Mouse (Mus musculus): ENCODE measurements around the gene Igf1. TPM values are rescaled to one million over a fixed set of nuclear protein-coding genes. Genes with fewer than 3 reads are reported as not detected.

Gene Igf1
- polyA plus RNA-seq, 1 experiment = 0.48 TPM

GRCm38 (mm10) chr10:87865712-87866111, 7.6 kb downstream of the Igf1 start:
- Histone ChIP-seq H3K27me3 (ENCODE audit: control insufficient read depth, insufficient read depth, insufficient read length) (no peaks in the 10 kb centered on the region), H3K4me3 (no peak overlapping the region), H3K79me2 (ENCODE audit: control insufficient read depth, insufficient read depth) (no peaks in the 10 kb centered on the region), H3K36me3 (ENCODE audit: control insufficient read depth, insufficient read depth) (no peaks in the 10 kb centered on the region), H3K4me2 (ENCODE audit: low read depth) (no peak overlapping the region), H3ac (ENCODE audit: control insufficient read depth, insufficient read length) (no peak overlapping the region)
- TF ChIP-seq TCF3 (IDR thresholded peaks at IDR 0.05; ENCODE audit: insufficient read length, low read depth) (no peak), MYOG (IDR thresholded peaks at IDR 0.05; ENCODE audit: control insufficient read depth in 1 of 3, insufficient read depth in 1 of 3, insufficient read length in 2 of 3, low read depth in 2 of 3) (no peak), POLR2AphosphoS2 (IDR thresholded peaks at IDR 0.05; ENCODE audit: insufficient read length, low read depth) (no peak), USF1 (IDR thresholded peaks at IDR 0.05; ENCODE audit: low read depth) (no peak), POLR2A (IDR thresholded peaks at IDR 0.05; ENCODE audit: insufficient read length, low read depth) (no peak), E2F4 (IDR thresholded peaks at IDR 0.05; ENCODE audit: insufficient read depth) (no peak), SRF (IDR thresholded peaks at IDR 0.05; ENCODE audit: control insufficient read depth, insufficient read length, low read depth) (no peak)

GRCm38 (mm10) chr10:87866448-87866847, 8.4 kb downstream of the Igf1 start:
- Histone ChIP-seq H3K4me2 (ENCODE audit: low read depth) (no peak overlapping the region), H3K4me3 (no peak overlapping the region), H3ac (ENCODE audit: control insufficient read depth, insufficient read length) (no peak overlapping the region), H3K79me2 (ENCODE audit: control insufficient read depth, insufficient read depth) (no peaks in the 10 kb centered on the region), H3K36me3 (ENCODE audit: control insufficient read depth, insufficient read depth) (no peaks in the 10 kb centered on the region), H3K27me3 (ENCODE audit: control insufficient read depth, insufficient read depth, insufficient read length) (no peaks in the 10 kb centered on the region)
- TF ChIP-seq MYOG (IDR thresholded peaks at IDR 0.05; ENCODE audit: control insufficient read depth in 1 of 3, insufficient read depth in 1 of 3, insufficient read length in 2 of 3, low read depth in 2 of 3) (no peak), USF1 (IDR thresholded peaks at IDR 0.05; ENCODE audit: low read depth) (no peak), CEBPB (IDR thresholded peaks at IDR 0.05; ENCODE audit: insufficient read depth, poor library complexity, severe bottlenecking) (no peak)

GRCm38 (mm10) chr10:87867217-87867616, 9.2 kb downstream of the Igf1 start:
- no peaks in the 10 kb centered on the region for H3K36me3 ChIP-seq (ENCODE audit: control insufficient read depth, insufficient read depth)
- H3K4me2 ChIP-seq (ENCODE audit: low read depth) = no peak overlapping the region
- H3K79me2 ChIP-seq (ENCODE audit: control insufficient read depth, insufficient read depth) = no peaks in the 10 kb centered on the region
- TF ChIP-seq REST (IDR thresholded peaks at IDR 0.05; ENCODE audit: insufficient read depth, insufficient read length) = no peak
- no peak for TF ChIP-seq USF1 (IDR thresholded peaks at IDR 0.05; ENCODE audit: low read depth)
- no peak for TF ChIP-seq TCF12 (IDR thresholded peaks at IDR 0.05; ENCODE audit: insufficient read depth, poor library complexity, severe bottlenecking)
- TF ChIP-seq POLR2A (IDR thresholded peaks at IDR 0.05; ENCODE audit: insufficient read length, low read depth) = no peak
- no peak for TF ChIP-seq MYOD1 (IDR thresholded peaks at IDR 0.05; ENCODE audit: control insufficient read depth in 1 of 3, insufficient read length in 2 of 3, low read depth in 2 of 3)
- no peak for TF ChIP-seq CEBPB (IDR thresholded peaks at IDR 0.05; ENCODE audit: insufficient read depth, poor library complexity, severe bottlenecking)
- no peak for TF ChIP-seq SRF (IDR thresholded peaks at IDR 0.05; ENCODE audit: control insufficient read depth, insufficient read length, low read depth)
- no peak for TF ChIP-seq MAX (IDR thresholded peaks at IDR 0.05; ENCODE audit: low read depth)
- no peak for TF ChIP-seq MYOG (IDR thresholded peaks at IDR 0.05; ENCODE audit: control insufficient read depth in 1 of 3, insufficient read depth in 1 of 3, insufficient read length in 2 of 3, low read depth in 2 of 3)
- TF ChIP-seq POLR2AphosphoS2 (IDR thresholded peaks at IDR 0.05; ENCODE audit: insufficient read length, low read depth) = no peak
- TF ChIP-seq E2F4 (IDR thresholded peaks at IDR 0.05; ENCODE audit: insufficient read depth) = no peak
- no peak for TF ChIP-seq TCF3 (IDR thresholded peaks at IDR 0.05; ENCODE audit: insufficient read length, low read depth)
- H3ac ChIP-seq (ENCODE audit: control insufficient read depth, insufficient read length) = no peak overlapping the region
- H3K4me3 ChIP-seq = no peak overlapping the region
- no peaks in the 10 kb centered on the region for H3K27me3 ChIP-seq (ENCODE audit: control insufficient read depth, insufficient read depth, insufficient read length)

- Histone ChIP-seq H3K36me3 (ENCODE audit: control insufficient read depth, insufficient read depth) (no peaks in the 10 kb centered on the region), H3K4me3 (no peak overlapping the region), H3ac (ENCODE audit: control insufficient read depth, insufficient read length) (no peak overlapping the region), H3K79me2 (ENCODE audit: control insufficient read depth, insufficient read depth) (no peaks in the 10 kb centered on the region), H3K4me2 (ENCODE audit: low read depth) (no peak overlapping the region), H3K27me3 (ENCODE audit: control insufficient read depth, insufficient read depth, insufficient read length) (no peaks in the 10 kb centered on the region)
- TF ChIP-seq CEBPB (IDR thresholded peaks at IDR 0.05; ENCODE audit: insufficient read depth, poor library complexity, severe bottlenecking) (no peak), REST (IDR thresholded peaks at IDR 0.05; ENCODE audit: insufficient read depth, insufficient read length) (no peak), POLR2A (IDR thresholded peaks at IDR 0.05; ENCODE audit: insufficient read length, low read depth) (no peak), MYOG (IDR thresholded peaks at IDR 0.05; ENCODE audit: control insufficient read depth in 1 of 3, insufficient read depth in 1 of 3, insufficient read length in 2 of 3, low read depth in 2 of 3) (no peak), SRF (IDR thresholded peaks at IDR 0.05; ENCODE audit: control insufficient read depth, insufficient read length, low read depth) (no peak), MAX (IDR thresholded peaks at IDR 0.05; ENCODE audit: low read depth) (no peak)
Observed at GRCm38 (mm10) chr10:87867631-87868030, 9.6 kb downstream of the Igf1 start.

- H3K36me3 ChIP-seq (ENCODE audit: control insufficient read depth, insufficient read depth) = no peaks in the 10 kb centered on the region
- H3K4me3 ChIP-seq = no peak overlapping the region
- TF ChIP-seq MYOG (IDR thresholded peaks at IDR 0.05; ENCODE audit: control insufficient read depth in 1 of 3, insufficient read depth in 1 of 3, insufficient read length in 2 of 3, low read depth in 2 of 3) = no peak
- no peak for TF ChIP-seq CEBPB (IDR thresholded peaks at IDR 0.05; ENCODE audit: insufficient read depth, poor library complexity, severe bottlenecking)
- TF ChIP-seq POLR2AphosphoS2 (IDR thresholded peaks at IDR 0.05; ENCODE audit: insufficient read length, low read depth) = no peak
- no peak for TF ChIP-seq MYOD1 (IDR thresholded peaks at IDR 0.05; ENCODE audit: control insufficient read depth in 1 of 3, insufficient read length in 2 of 3, low read depth in 2 of 3)
- no peak for TF ChIP-seq TCF3 (IDR thresholded peaks at IDR 0.05; ENCODE audit: insufficient read length, low read depth)
- no peak for TF ChIP-seq REST (IDR thresholded peaks at IDR 0.05; ENCODE audit: insufficient read depth, insufficient read length)
- no peak for TF ChIP-seq MAX (IDR thresholded peaks at IDR 0.05; ENCODE audit: low read depth)
- no peak for TF ChIP-seq SRF (IDR thresholded peaks at IDR 0.05; ENCODE audit: control insufficient read depth, insufficient read length, low read depth)
- no peak for TF ChIP-seq USF1 (IDR thresholded peaks at IDR 0.05; ENCODE audit: low read depth)
- no peaks in the 10 kb centered on the region for H3K27me3 ChIP-seq (ENCODE audit: control insufficient read depth, insufficient read depth, insufficient read length)
- no peaks in the 10 kb centered on the region for H3K79me2 ChIP-seq (ENCODE audit: control insufficient read depth, insufficient read depth)
- no peak overlapping the region for H3ac ChIP-seq (ENCODE audit: control insufficient read depth, insufficient read length)
- no peak overlapping the region for H3K4me2 ChIP-seq (ENCODE audit: low read depth)
Observed at GRCm38 (mm10) chr10:87868349-87869053, 10.4 kb downstream of the Igf1 start.

Data from myocyte (in vitro differentiated cells).